Mouse (Mus musculus) ovary, adult 2 months (tissue): ENCODE results near the gene Il2rb. TPM values are rescaled to one million over a fixed set of nuclear protein-coding genes. Genes with fewer than 3 reads are reported as not detected.

Experiments
- polyA plus RNA-seq: library from polyadenylated mRNA; depleted of rRNA; stranded (reverse); fragments of >200 nt; gene quantifications from 2 replicates; pipeline ENCODE4 v1.2.3, GENCODE M21; 2012; rRNA removed

Il2rb gene
- 5.2 and 5.4 TPM in 2 replicates for polyA plus RNA-seq

GRCm38 (mm10) chr15:78494968-78495406 is at the start of gene Il2rb:
TSS of gene Il2rb (minus strand) at chr15:78495271.

GRCm38 (mm10) chr15:78544561-78545001 is 49.5 kb upstream of the Il2rb start, which contains the start of gene Sstr3:
TSS of gene Sstr3 (minus strand) at chr15:78544685.

GRCm38 (mm10) chr15:78530671-78531450 is 35.8 kb upstream of the Il2rb start, which contains the start of gene C1qtnf6:
TSS of gene C1qtnf6 (minus strand) at chr15:78531416.

GRCm38 (mm10) chr15:78468379-78468937 is 26.6 kb downstream of the Il2rb start, which contains the start of gene Tmprss6:
TSS of gene Tmprss6 (minus strand) at chr15:78468634.

Other genes starting within 250 kb of the Il2rb start
- gene Csf2rb2, start 189.6 kb downstream of the Il2rb start, polyA plus RNA-seq: 8.8 and 9.3 TPM in 2 replicates
- gene Csf2rb, start 169.5 kb downstream of the Il2rb start, polyA plus RNA-seq: 11.4 and 11.6 TPM in 2 replicates
- gene Tex33, start 99.4 kb downstream of the Il2rb start, polyA plus RNA-seq: not detected in 2 replicates
- gene Tst, start 89.4 kb downstream of the Il2rb start, polyA plus RNA-seq: 255 and 260 TPM in 2 replicates
- 252 and 268 TPM in 2 replicates for gene Mpst, start 88.9 kb downstream of the Il2rb start, polyA plus RNA-seq
- gene Kctd17, start 66.7 kb downstream of the Il2rb start, polyA plus RNA-seq: 438 and 485 TPM in 2 replicates
- 2.8 and 4.7 TPM in 2 replicates for gene Tmprss6, start 26.6 kb downstream of the Il2rb start, polyA plus RNA-seq
- gene C1qtnf6, start 36.1 kb upstream of the Il2rb start, polyA plus RNA-seq: 174 and 185 TPM in 2 replicates
- gene Sstr3, start 49.4 kb upstream of the Il2rb start, polyA plus RNA-seq: 1.6 and 4.0 TPM in 2 replicates
- gene Rac2, start 77.5 kb upstream of the Il2rb start, polyA plus RNA-seq: 25.3 and 54.1 TPM in 2 replicates
- 36.0 and 41.9 TPM in 2 replicates for gene Cyth4, start 101.8 kb upstream of the Il2rb start, polyA plus RNA-seq
- 0.58 and 0.59 TPM in 2 replicates for gene Elfn2, start 223.5 kb upstream of the Il2rb start, polyA plus RNA-seq